Mouse (Mus musculus): ENCODE results near the gene Cnr1. TPM values are rescaled to one million over a fixed set of nuclear protein-coding genes. Genes with fewer than 3 reads are reported as not detected.

Cnr1 gene
- polyA plus RNA-seq (2015; fragmentation: Nextera tagmentation; extraction: Ambion mirVana), result 2.7 and 3.6 TPM in 2 replicates

GRCm38 (mm10) chr4:33924234-33924888 lies at the start of gene Cnr1:
Gene Cnr1, plus strand, starts transcription at chr4:33924593.
- H3K4me1 ChIP-seq, result 0 out of 2 replicates have a peak, but pooled peaks cover 5% of the 10 kb centered on the region
- H3K9me3 ChIP-seq, result no peaks in the 10 kb centered on the region
- peak within 1 kb of the TSS; percentile 72 for H3K27ac ChIP-seq
- peak within 1 kb of the TSS; percentile 31 for H3K9ac ChIP-seq
- peak within 1 kb of the TSS; percentile 98 for H3K4me2 ChIP-seq
- WGBS, result under 1% methylated on average over 67 of the region's 77 CpGs
- H3K27me3 ChIP-seq (replicated peaks), result peaks cover 12% of the 10 kb centered on the region
- no peaks in the 10 kb centered on the region for H3K36me3 ChIP-seq
- H3K4me3 ChIP-seq (replicated peaks), result peak within 1 kb of the TSS; percentile 55
- peak; percentile 96 for ATAC-seq (ENCODE audit: insufficient read depth, low FRiP score, low read depth)

GRCm38 (mm10) chr4:33879944-33880343 lies 44.4 kb upstream of the Cnr1 start:
- Histone ChIP-seq H3K4me2 (no peak overlapping the region), H3K27me3 (replicated peaks) (no peaks in the 10 kb centered on the region), H3K27ac (no peak overlapping the region), H3K9me3 (no peaks in the 10 kb centered on the region), H3K4me1 (no peaks in the 10 kb centered on the region), H3K36me3 (no peaks in the 10 kb centered on the region), H3K4me3 (replicated peaks) (no peak overlapping the region), H3K9ac (no peak overlapping the region)
- no peak for ATAC-seq (ENCODE audit: insufficient read depth, low FRiP score, low read depth)
- 84% methylated on average over 3 of the region's 3 CpGs for WGBS

GRCm38 (mm10) chr4:33886026-33886425 lies 38.4 kb upstream of the Cnr1 start:
- Histone ChIP-seq H3K4me3 (replicated peaks) (no peak overlapping the region), H3K27me3 (replicated peaks) (no peaks in the 10 kb centered on the region), H3K9me3 (no peaks in the 10 kb centered on the region), H3K9ac (no peak overlapping the region), H3K4me1 (no peaks in the 10 kb centered on the region), H3K4me2 (no peak overlapping the region), H3K27ac (no peak overlapping the region), H3K36me3 (no peaks in the 10 kb centered on the region)
- no peak for ATAC-seq (ENCODE audit: insufficient read depth, low FRiP score, low read depth)
- 67% methylated on average over 3 of the region's 3 CpGs for WGBS

- Histone ChIP-seq H3K9ac (no peak overlapping the region), H3K27ac (no peak overlapping the region), H3K4me2 (no peak overlapping the region), H3K4me3 (replicated peaks) (no peak overlapping the region), H3K9me3 (no peaks in the 10 kb centered on the region), H3K36me3 (no peaks in the 10 kb centered on the region), H3K4me1 (no peaks in the 10 kb centered on the region), H3K27me3 (replicated peaks) (no peaks in the 10 kb centered on the region)
- ATAC-seq (ENCODE audit: insufficient read depth, low FRiP score, low read depth), result no peak
- WGBS, result 85% methylated on average over 2 of the region's 2 CpGs
These were observed 34.4 kb upstream of the Cnr1 start for GRCm38 (mm10) chr4:33889976-33890375.

GRCm38 (mm10) chr4:33892178-33892869 lies 32.1 kb upstream of the Cnr1 start:
- Histone ChIP-seq H3K4me1 (no peaks in the 10 kb centered on the region), H3K36me3 (no peaks in the 10 kb centered on the region), H3K4me3 (replicated peaks) (no peak overlapping the region), H3K9me3 (no peaks in the 10 kb centered on the region), H3K27me3 (replicated peaks) (no peaks in the 10 kb centered on the region), H3K9ac (no peak overlapping the region), H3K27ac (no peak overlapping the region), H3K4me2 (no peak overlapping the region)
- no peak; the same call in 1 of the 2 replicates for ATAC-seq (ENCODE audit: insufficient read depth, low FRiP score, low read depth)
- 20% methylated on average over 7 of the region's 7 CpGs for WGBS

- Histone ChIP-seq H3K4me3 (replicated peaks) (no peak overlapping the region), H3K27me3 (replicated peaks) (no peaks in the 10 kb centered on the region), H3K9ac (no peak overlapping the region), H3K9me3 (no peaks in the 10 kb centered on the region), H3K36me3 (no peaks in the 10 kb centered on the region), H3K27ac (no peak overlapping the region), H3K4me1 (no peaks in the 10 kb centered on the region), H3K4me2 (no peak overlapping the region)
- ATAC-seq (ENCODE audit: insufficient read depth, low FRiP score, low read depth), result no peak
- 76% methylated on average over 7 of the region's 7 CpGs for WGBS
These were observed 30.6 kb upstream of the Cnr1 start for GRCm38 (mm10) chr4:33893841-33894240.

- Histone ChIP-seq H3K36me3 (no peaks in the 10 kb centered on the region), H3K27ac (no peak overlapping the region), H3K4me2 (no peak overlapping the region), H3K9ac (no peak overlapping the region), H3K27me3 (replicated peaks) (no peaks in the 10 kb centered on the region), H3K4me3 (replicated peaks) (no peak overlapping the region), H3K4me1 (no peaks in the 10 kb centered on the region), H3K9me3 (no peaks in the 10 kb centered on the region)
- ATAC-seq (ENCODE audit: insufficient read depth, low FRiP score, low read depth), result no peak
- WGBS, result 71% methylated on average over 8 of the region's 8 CpGs
These were observed 29.3 kb upstream of the Cnr1 start for GRCm38 (mm10) chr4:33895046-33895445.

GRCm38 (mm10) chr4:33895491-33895890 lies 28.9 kb upstream of the Cnr1 start:
- Histone ChIP-seq H3K4me2 (no peak overlapping the region), H3K27ac (no peak overlapping the region), H3K9ac (no peak overlapping the region), H3K4me3 (replicated peaks) (no peak overlapping the region), H3K4me1 (no peaks in the 10 kb centered on the region), H3K36me3 (no peaks in the 10 kb centered on the region), H3K27me3 (replicated peaks) (no peaks in the 10 kb centered on the region), H3K9me3 (no peaks in the 10 kb centered on the region)
- no peak for ATAC-seq (ENCODE audit: insufficient read depth, low FRiP score, low read depth)
- WGBS, result 85% methylated on average over 2 of the region's 2 CpGs

- ATAC-seq (ENCODE audit: insufficient read depth, low FRiP score, low read depth), result no peak
- Histone ChIP-seq H3K27me3 (replicated peaks) (no peaks in the 10 kb centered on the region), H3K9ac (no peak overlapping the region), H3K4me3 (replicated peaks) (no peak overlapping the region), H3K9me3 (no peaks in the 10 kb centered on the region), H3K4me2 (no peak overlapping the region), H3K4me1 (no peaks in the 10 kb centered on the region), H3K36me3 (no peaks in the 10 kb centered on the region), H3K27ac (no peak overlapping the region)
- WGBS, result 81% methylated on average over 3 of the region's 3 CpGs
These were observed 22.7 kb upstream of the Cnr1 start for GRCm38 (mm10) chr4:33901659-33902058.

GRCm38 (mm10) chr4:33903812-33904340 lies 20.5 kb upstream of the Cnr1 start:
- H3K4me3 ChIP-seq (replicated peaks), result no peak overlapping the region
- WGBS, result 64% methylated on average over 1 of the region's 1 CpGs
- H3K4me2 ChIP-seq, result no peak overlapping the region
- H3K9me3 ChIP-seq, result no peaks in the 10 kb centered on the region
- H3K36me3 ChIP-seq, result no peaks in the 10 kb centered on the region
- no peak for ATAC-seq (ENCODE audit: insufficient read depth, low FRiP score, low read depth)
- H3K27me3 ChIP-seq (replicated peaks), result no peaks in the 10 kb centered on the region
- no peaks in the 10 kb centered on the region for H3K4me1 ChIP-seq
- no peak overlapping the region for H3K27ac ChIP-seq
- H3K9ac ChIP-seq, result no peak overlapping the region

- H3K27me3 ChIP-seq (replicated peaks), result no peaks in the 10 kb centered on the region
- H3K9me3 ChIP-seq, result no peaks in the 10 kb centered on the region
- H3K4me3 ChIP-seq (replicated peaks), result no peak overlapping the region
- no peaks in the 10 kb centered on the region for H3K36me3 ChIP-seq
- ATAC-seq (ENCODE audit: insufficient read depth, low FRiP score, low read depth), result no peak
- H3K9ac ChIP-seq, result no peak overlapping the region
- H3K4me2 ChIP-seq, result no peak overlapping the region
- H3K27ac ChIP-seq, result no peak overlapping the region
- no peaks in the 10 kb centered on the region for H3K4me1 ChIP-seq
- WGBS, result 71% methylated on average over 4 of the region's 4 CpGs
These were observed 19.6 kb upstream of the Cnr1 start for GRCm38 (mm10) chr4:33904826-33905225.

- no peak for ATAC-seq (ENCODE audit: insufficient read depth, low FRiP score, low read depth)
- Histone ChIP-seq H3K9me3 (no peaks in the 10 kb centered on the region), H3K27me3 (replicated peaks) (no peaks in the 10 kb centered on the region), H3K4me1 (no peaks in the 10 kb centered on the region), H3K4me3 (replicated peaks) (no peak overlapping the region), H3K36me3 (no peaks in the 10 kb centered on the region), H3K4me2 (no peak overlapping the region), H3K9ac (no peak overlapping the region), H3K27ac (no peak overlapping the region)
- 50% methylated on average over 3 of the region's 3 CpGs for WGBS
These were observed 15.6 kb upstream of the Cnr1 start for GRCm38 (mm10) chr4:33908786-33909185.
